Mouse (Mus musculus) liver, postnatal 0 days (tissue): Measurements from ENCODE around the gene Gm14325. TPM values are rescaled to one million over a fixed set of nuclear protein-coding genes. Genes with fewer than 3 reads are reported as not detected.
"Not testable (repeated sequence)": the region's sequence is repeated elsewhere in the genome, so short reads cannot be mapped to it uniquely, and the experiment has no call there.

Experiments
- ATAC-seq: fragments of 200-750 bp; cut with Nextera tagmentation; 2 replicates; pipeline ENCODE4 v1.8.0; 2017; ENCODE audit warnings: mild to moderate bottlenecking, moderate library complexity
- DNase-seq: peaks from one replicate; pipeline ENCODE4 v3.0.0-alpha.2; 2016
- H3K27ac ChIP-seq: fragments of 300-500 bp; sonication (generic); 2 replicates; pipeline ENCODE4 v1.5.1; 2014; ENCODE audit warnings: antibody characterized with exemption, moderate library complexity, mild to moderate bottlenecking, low read depth
- H3K27me3 ChIP-seq: fragments of 300-500 bp; sonication (generic); 2 replicates; pipeline ENCODE4 v1.6.1; 2014; ENCODE audit warnings: low read length, control low read depth, mixed read lengths; ENCODE audit not compliant: insufficient read depth
- H3K36me3 ChIP-seq: fragments of 300-500 bp; sonication (generic); replicated peaks from 2 replicates; pipeline ENCODE4 v1.6.1; 2014; ENCODE audit warnings: mild to moderate bottlenecking, control low read depth, low read length, moderate library complexity, mixed read lengths; ENCODE audit not compliant: insufficient read depth
- H3K4me1 ChIP-seq: fragments of 300-500 bp; sonication (generic); 2 replicates; pipeline ENCODE4 v1.6.1; 2014; ENCODE audit warnings: antibody characterized with exemption, mild to moderate bottlenecking, control low read depth; ENCODE audit not compliant: insufficient read depth
- H3K4me2 ChIP-seq: fragments of 300-500 bp; sonication (generic); 2 replicates; pipeline ENCODE4 v1.6.1; 2014; ENCODE audit warnings: low read depth, mild to moderate bottlenecking, low read length, moderate library complexity, mixed read lengths
- H3K4me3 ChIP-seq: fragments of 300-500 bp; sonication (generic); 2 replicates; pipeline ENCODE4 v1.5.1; 2014; ENCODE audit warnings: low read depth, low read length
- H3K9ac ChIP-seq: fragments of 300-500 bp; sonication (generic); replicated peaks from 2 replicates; pipeline ENCODE4 v1.6.1; 2014; ENCODE audit warnings: mild to moderate bottlenecking, moderate library complexity
- H3K9me3 ChIP-seq: fragments of 300-500 bp; sonication (generic); 2 replicates; pipeline ENCODE4 v1.6.1; 2016; ENCODE audit warnings: mild to moderate bottlenecking, control low read depth, low read length, mixed read lengths
- CTCF ChIP-seq: sonication (generic); IDR thresholded peaks from 2 replicates; pipeline ENCODE4 v1.5.1; 2016; ENCODE audit warnings: antibody characterized with exemption, low read depth
- WGBS: fragments of 180-500 bp; shearing (Covaris S2); extraction: QIAGEN DNeasy Blood & Tissue Kit; methylation state at CpG from one replicate; pipeline ENCODE4 v1.1.7; 2014; ENCODE audit not compliant: insufficient replicate concordance; 5-methylcytosine and 5-hydroxymethylcytosine counted together
- polyA plus RNA-seq: library from polyadenylated mRNA; unstranded; fragments of >200 nt; fragmentation: Nextera tagmentation; extraction: Ambion mirVana; gene quantifications from 2 replicates; pipeline ENCODE4 v1.2.1, GENCODE M21; 2015

The Gm14325 gene
- 7.9 and 9.1 TPM in 2 replicates for polyA plus RNA-seq

DNA sequence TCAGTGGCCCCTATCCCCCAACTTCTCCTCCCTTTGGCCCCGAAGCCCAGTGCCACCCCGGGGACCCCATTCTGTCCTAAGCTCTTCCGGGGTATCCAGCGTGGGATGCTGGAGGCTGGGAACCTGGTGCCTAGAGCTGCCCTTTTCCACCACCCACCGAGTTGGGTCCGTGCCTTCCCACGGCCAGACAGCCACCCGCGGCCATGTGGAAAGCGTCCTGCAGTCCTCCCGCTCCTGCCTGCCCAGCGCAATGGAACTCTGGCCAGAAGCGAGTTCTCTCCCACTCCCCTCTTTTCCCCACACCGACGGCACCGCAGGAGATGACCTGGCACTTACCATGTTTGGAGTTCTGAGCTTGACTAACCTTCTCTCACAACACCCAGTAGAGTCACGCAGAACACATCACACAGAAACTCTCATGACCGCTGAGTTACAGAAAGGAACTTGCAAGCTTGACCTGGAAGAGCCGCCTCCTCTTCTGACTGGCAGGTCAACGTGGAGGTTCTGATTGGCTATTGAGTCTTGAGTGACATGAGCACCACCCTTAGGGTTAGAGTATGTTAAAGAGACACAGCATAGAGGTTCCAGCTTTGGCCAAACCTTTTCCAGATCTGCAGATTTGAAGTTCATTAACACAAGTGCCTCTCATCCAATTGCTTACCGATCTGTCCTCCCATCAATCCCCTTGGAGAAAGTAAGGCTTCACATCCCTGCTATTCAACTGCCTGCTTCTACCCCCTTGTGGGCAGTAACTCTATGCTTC, at the start of gene Gm14325:
Gene Gm14325 (minus strand): TSS at position 436 of the 763 bp plus-strand sequence.
- peak; percentile 29 for DNase-seq
- 2% methylated on average over 17 of the region's 21 CpGs for WGBS
- H3K4me1 ChIP-seq, H3K9me3 ChIP-seq, H3K27me3 ChIP-seq, H3K27ac ChIP-seq, H3K36me3 ChIP-seq, ATAC-seq: not testable (repeated sequence)
- Histone ChIP-seq H3K4me2 (peak within 1 kb of the TSS; percentile 47; the same call in 1 of the 2 replicates), H3K4me3 (peak within 1 kb of the TSS; percentile 34), H3K9ac (peak within 1 kb of the TSS; percentile 55)

DNA sequence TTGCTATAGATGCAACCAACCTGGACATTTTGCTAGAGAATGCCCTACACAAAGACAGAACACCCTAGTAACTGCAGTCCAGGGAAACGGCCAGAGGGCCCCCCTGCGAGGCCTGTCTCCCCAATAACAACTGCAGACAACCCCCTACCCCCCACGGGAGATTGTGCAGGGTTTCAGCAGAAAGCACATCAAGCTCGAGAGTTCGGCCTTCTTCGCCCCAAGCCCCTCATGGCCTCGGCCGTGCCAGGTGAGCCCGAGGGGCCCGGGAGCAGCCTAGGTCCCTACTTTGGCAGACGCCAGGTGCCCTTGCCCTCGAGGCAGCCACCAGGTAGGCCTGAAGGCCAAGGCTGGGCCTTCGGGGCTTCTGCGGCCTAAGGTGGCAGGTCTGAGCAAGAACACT, 47.6 kb upstream of the Gm14325 start:
- not testable (repeated sequence) for H3K9me3 ChIP-seq, H3K27ac ChIP-seq, DNase-seq, H3K4me3 ChIP-seq, H3K9ac ChIP-seq, ATAC-seq, H3K4me2 ChIP-seq, H3K27me3 ChIP-seq, H3K4me1 ChIP-seq, H3K36me3 ChIP-seq
- 84% methylated on average over 8 of the region's 14 CpGs for WGBS

DNA sequence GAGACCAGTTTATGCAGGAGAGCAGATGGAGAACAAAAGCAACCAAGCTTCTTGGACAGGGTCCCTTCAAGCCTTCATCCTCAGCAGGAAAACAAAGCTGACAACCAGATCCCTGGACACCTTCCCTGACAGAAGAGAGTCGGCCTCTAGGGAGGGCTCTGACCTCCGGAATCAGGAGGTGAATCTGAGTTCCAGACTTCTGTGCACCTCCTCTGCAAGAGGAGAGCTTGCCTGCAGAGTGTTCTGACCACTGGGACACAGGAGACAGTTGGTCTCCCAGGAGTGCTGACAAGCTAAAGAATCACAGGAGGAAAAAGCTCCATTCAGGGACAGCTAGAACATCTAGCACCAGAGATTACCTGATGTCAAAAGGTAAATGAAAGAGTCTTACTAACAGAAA, 22.1 kb upstream of the Gm14325 start:
- H3K27ac ChIP-seq, H3K9me3 ChIP-seq, H3K9ac ChIP-seq, H3K4me2 ChIP-seq, H3K27me3 ChIP-seq, H3K4me1 ChIP-seq, ATAC-seq, DNase-seq, H3K36me3 ChIP-seq, H3K4me3 ChIP-seq: not testable (repeated sequence)
- WGBS = 62% methylated on average over 2 of the region's 2 CpGs

DNA sequence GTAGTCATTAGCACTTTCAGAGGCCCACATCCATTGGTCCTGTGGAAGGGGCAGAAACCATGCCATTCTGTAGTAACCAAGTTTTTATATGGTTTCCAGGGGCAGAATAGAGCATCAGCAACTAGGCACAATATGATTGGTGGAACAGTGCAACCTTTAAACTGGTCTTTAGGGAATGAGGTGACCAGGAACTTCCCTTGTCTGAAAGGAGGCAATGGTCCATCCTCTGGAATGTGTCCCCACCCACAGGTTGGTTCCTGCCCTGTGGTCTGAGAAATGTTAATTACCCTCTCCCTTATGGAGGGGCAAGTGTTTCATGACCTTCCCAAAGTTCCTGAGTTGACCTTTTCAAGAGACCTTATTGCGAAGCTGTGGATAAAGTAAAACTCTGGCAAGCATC, 3.5 kb upstream of the Gm14325 start:
- H3K9ac ChIP-seq, H3K27me3 ChIP-seq, ATAC-seq, H3K27ac ChIP-seq, H3K9me3 ChIP-seq, H3K36me3 ChIP-seq, H3K4me3 ChIP-seq, H3K4me1 ChIP-seq, DNase-seq, H3K4me2 ChIP-seq: not testable (repeated sequence)
- 79% methylated on average over 1 of the region's 1 CpGs for whole genome bisulfite sequencing

DNA sequence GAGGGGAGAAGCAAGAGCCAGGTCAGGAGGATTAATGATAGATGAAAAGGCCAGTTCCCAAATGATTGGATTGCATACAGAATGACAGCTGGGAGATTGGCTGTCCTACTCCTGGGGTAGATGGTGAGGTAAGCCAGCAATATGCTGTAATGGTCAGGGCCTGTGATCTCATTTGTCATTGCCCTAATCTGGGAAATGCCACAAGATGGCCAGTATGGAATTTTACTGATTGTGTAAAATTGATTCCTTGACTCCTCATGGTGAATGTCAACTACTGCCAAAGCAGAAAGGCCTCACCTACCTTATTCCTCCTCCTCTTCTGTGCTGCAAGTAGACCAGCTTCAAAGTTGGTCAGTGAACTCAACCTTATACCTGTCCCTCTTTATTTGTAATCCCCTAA, 3.4 kb downstream of the Gm14325 start:
- not testable (repeated sequence) for H3K4me3 ChIP-seq, ATAC-seq, H3K9ac ChIP-seq, DNase-seq, H3K4me1 ChIP-seq, H3K27ac ChIP-seq, H3K27me3 ChIP-seq, H3K9me3 ChIP-seq, H3K36me3 ChIP-seq, H3K4me2 ChIP-seq

DNA sequence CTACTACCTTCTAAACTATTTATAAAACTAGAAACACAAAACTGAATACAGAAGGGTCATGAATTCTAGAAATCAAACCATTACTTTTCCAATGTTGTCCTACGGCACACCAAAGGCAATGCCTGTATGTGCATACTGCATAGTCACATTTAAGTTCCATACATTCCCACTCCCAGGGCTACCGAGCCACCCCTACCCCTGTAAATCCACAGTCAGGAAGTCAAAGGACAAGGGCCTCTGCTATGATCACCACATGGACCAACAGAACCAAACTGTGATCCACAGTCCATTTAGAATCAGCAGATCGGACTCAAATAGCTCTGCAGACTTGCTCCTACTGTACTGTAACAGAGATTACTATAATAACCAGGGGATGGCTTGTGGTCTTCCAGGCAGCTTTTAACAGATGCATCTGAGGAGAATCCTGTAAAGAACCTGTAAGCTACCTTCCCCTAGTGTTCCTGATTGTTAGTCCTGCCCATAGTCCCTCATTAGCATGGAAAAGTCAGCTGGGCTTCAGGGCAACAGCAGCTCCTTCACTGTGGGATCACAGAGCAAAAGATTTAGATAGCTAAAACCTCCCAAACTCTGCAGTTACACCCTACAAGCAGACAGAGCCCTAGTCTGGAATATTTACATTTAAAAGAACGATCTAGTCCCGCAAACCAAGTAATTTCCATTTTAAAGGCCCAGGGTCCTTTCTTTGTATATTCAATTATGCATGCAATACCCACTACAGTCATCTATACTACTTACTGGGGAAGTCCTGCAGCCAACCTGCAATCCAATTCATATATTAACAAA, 4.2 kb downstream of the Gm14325 start:
- H3K4me2 ChIP-seq, H3K36me3 ChIP-seq, H3K9me3 ChIP-seq, H3K27me3 ChIP-seq, ATAC-seq, H3K9ac ChIP-seq, H3K4me3 ChIP-seq, H3K4me1 ChIP-seq, DNase-seq, H3K27ac ChIP-seq: not testable (repeated sequence)
- WGBS = 87% methylated on average over 5 of the region's 5 CpGs

DNA sequence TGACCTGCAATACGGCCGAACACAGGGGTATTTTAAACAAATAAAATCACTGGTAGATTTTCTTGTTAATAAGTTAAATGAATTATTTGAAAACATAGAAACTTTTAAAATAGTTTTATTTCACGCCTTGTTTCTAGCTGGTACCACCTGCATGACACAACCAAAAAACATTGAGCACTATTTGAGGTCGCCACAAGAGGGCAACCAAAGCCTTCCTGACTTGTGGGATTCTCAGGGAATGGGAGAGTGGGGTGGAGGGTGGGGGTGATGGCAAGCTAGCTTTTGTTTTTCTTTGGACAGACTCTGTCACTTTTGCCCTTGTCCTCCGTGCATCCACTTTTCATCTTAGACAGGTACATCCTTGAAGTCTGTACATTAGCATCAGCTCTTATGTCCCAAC, 18.2 kb downstream of the Gm14325 start:
- 30% methylated on average over 1 of the region's 5 CpGs for WGBS
- H3K27ac ChIP-seq, H3K9me3 ChIP-seq, H3K9ac ChIP-seq, H3K4me3 ChIP-seq, H3K36me3 ChIP-seq, H3K4me1 ChIP-seq, ATAC-seq, H3K4me2 ChIP-seq, DNase-seq, H3K27me3 ChIP-seq: not testable (repeated sequence)
- TF ChIP-seq CTCF = peak; percentile 24

DNA sequence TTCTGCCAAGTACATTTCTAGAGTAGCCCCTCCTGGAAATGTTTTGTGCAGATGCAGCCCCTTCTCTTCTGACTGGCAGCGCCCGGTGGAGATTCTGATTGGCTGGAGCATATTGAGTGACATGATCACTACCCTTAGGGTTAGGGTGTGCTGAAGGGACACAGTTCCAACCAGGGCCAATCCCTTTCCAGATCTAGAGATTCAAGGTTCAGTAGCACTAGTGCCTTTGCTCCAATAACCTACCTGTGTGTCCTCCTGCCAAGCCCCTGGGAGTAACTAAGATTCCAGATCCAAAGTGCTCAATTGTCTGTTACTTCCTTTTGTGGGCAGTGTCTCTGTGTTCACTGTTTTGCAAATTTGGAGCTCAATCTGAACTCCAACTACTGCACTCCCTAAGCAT, 34.0 kb downstream of the Gm14325 start:
- H3K4me3 ChIP-seq, H3K4me2 ChIP-seq, H3K27me3 ChIP-seq, H3K9me3 ChIP-seq, H3K27ac ChIP-seq, H3K4me1 ChIP-seq, H3K36me3 ChIP-seq, H3K9ac ChIP-seq, ATAC-seq, DNase-seq: not testable (repeated sequence)
- no CpG with 5 or more reads among the region's 2 CpGs for WGBS

DNA sequence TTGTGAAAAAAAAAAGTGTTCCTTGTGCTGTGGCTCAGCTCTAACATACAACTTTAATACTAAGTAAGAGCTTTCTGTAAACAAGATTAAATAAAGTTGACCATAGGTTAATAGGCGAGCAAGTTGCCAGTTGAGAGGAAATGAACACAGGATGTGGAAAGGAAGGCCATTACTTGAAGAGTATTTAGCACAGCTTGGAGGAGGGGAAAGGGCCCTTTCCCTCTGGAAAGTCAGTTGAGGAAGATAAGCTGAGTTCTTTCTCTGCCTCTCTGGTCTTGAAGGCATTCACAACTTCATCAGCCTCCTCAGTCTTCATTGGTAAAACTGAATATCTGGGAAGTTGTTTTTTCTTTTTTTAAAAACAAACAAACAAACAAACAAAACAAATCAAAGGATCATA, 52.8 kb downstream of the Gm14325 start:
- H3K4me2 ChIP-seq, H3K36me3 ChIP-seq, ATAC-seq, H3K27ac ChIP-seq, H3K4me3 ChIP-seq, H3K9me3 ChIP-seq, H3K4me1 ChIP-seq, DNase-seq, H3K9ac ChIP-seq, H3K27me3 ChIP-seq: not testable (repeated sequence)
- 33% methylated on average over 1 of the region's 1 CpGs for WGBS
